Mouse (Mus musculus) embryonic facial prominence, embryonic 13.5 days (tissue): Measurements from ENCODE around the gene Nfkb1. TPM values are rescaled to one million over a fixed set of nuclear protein-coding genes. Genes with fewer than 3 reads are reported as not detected.

Experiments used
- ATAC-seq: fragments of 200-750 bp; cut with Nextera tagmentation; 2 replicates; pipeline ENCODE4 v1.8.0; 2017; ENCODE audit warnings: low read depth; ENCODE audit not compliant: insufficient number of reproducible peaks, insufficient read depth, low FRiP score, low TSS enrichment
- H3K27ac ChIP-seq: fragments of 300-500 bp; sonication (generic); 2 replicates; pipeline ENCODE4 v1.5.1; 2015; ENCODE audit warnings: moderate library complexity, mild to moderate bottlenecking, inconsistent platforms
- H3K27me3 ChIP-seq: fragments of 300-500 bp; sonication (generic); 2 replicates; pipeline ENCODE4 v1.6.1; 2015; ENCODE audit warnings: mild to moderate bottlenecking, inconsistent platforms
- H3K36me3 ChIP-seq: fragments of 300-500 bp; sonication (generic); 2 replicates; pipeline ENCODE4 v1.6.1; 2015; ENCODE audit warnings: mild to moderate bottlenecking, inconsistent platforms
- H3K4me1 ChIP-seq: fragments of 300-500 bp; sonication (generic); 2 replicates; pipeline ENCODE4 v1.6.1; 2015; ENCODE audit warnings: inconsistent platforms
- H3K4me2 ChIP-seq: fragments of 300-500 bp; sonication (generic); 2 replicates; pipeline ENCODE4 v1.6.1; 2015; ENCODE audit warnings: moderate library complexity, mild to moderate bottlenecking, inconsistent platforms
- H3K4me3 ChIP-seq: fragments of 300-500 bp; sonication (generic); 2 replicates; pipeline ENCODE4 v1.5.1; 2015; ENCODE audit warnings: mild to moderate bottlenecking, inconsistent platforms
- H3K9ac ChIP-seq: fragments of 300-500 bp; sonication (generic); 2 replicates; pipeline ENCODE4 v1.6.1; 2015; ENCODE audit warnings: mild to moderate bottlenecking, inconsistent platforms
- H3K9me3 ChIP-seq: fragments of 300-500 bp; sonication (generic); 2 replicates; pipeline ENCODE4 v1.6.1; 2016; ENCODE audit warnings: inconsistent platforms
- WGBS: fragments of 180-500 bp; shearing (Covaris S2); methylation state at CpG from one replicate; pipeline ENCODE4 v1.1.7; 2015; ENCODE audit warnings: mixed read lengths; 5-methylcytosine and 5-hydroxymethylcytosine counted together
- polyA plus RNA-seq: library from polyadenylated mRNA; unstranded; fragments of >200 nt; fragmentation: Nextera tagmentation; extraction: Ambion mirVana; gene quantifications from 2 replicates; pipeline ENCODE4 v1.2.1, GENCODE M21; 2015

The Nfkb1 gene
- polyA plus RNA-seq, result 20.4 and 25.2 TPM in 2 replicates

DNA sequence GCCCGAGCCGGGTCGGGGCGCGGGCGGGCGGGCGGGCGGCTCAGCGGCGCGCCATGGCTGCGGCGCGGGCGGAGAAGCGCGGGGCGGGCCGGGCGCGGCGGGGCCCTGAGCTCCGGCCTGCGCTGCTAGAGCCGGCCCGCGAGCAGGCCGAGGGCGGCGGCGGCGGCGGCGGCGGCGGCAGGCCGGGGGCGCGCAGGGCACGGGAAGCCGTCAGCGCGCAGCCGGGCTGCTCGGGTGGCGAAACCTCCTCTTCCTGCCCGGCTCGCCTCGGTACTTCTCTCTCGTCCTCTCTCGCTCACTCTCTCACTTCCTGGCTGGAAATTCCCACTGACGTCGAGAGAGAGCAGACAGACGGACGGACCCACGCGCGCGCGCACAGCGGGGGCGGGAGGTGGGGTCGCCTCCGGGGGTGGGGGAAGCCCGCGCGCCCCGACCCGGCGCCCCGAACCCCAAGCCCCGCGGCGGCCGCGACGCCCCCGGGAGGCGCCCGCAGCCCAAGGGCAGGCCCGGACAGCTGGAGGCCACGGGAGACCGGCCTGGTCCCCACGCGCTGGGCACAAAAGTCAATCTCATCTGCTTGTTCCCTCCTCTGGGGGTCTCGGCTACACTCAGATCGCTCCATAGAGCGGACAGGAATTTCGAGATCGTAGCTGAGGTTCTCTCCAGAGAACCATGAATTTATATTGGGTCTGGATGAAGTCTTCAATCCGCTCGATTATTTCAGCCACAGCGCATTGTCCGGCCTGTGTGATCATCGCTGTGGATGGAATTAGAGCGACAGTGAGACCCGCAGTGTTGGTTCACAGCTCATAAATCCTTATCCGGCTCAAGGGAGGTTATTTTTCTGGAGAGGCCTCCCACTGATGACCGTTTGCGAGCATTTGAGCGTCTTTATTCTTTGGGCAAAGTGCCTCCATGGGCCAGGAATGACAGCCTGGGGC, at the start of gene Nfkb1:
TSS of gene Nfkb1 (minus strand) at position 357 of the 941 bp plus-strand sequence.
- WGBS, result under 1% methylated on average over 95 of the region's 102 CpGs
- Histone ChIP-seq H3K4me1 (peaks cover 36% of the 10 kb centered on the region), H3K36me3 (peaks cover 6% of the 10 kb centered on the region; the same call in 1 of the 2 replicates), H3K9ac (peak within 1 kb of the TSS; percentile 98), H3K4me2 (peak within 1 kb of the TSS; percentile 69), H3K4me3 (peak within 1 kb of the TSS; percentile 86), H3K27ac (peak within 1 kb of the TSS; percentile 94), H3K9me3 (no peaks in the 10 kb centered on the region), H3K27me3 (0 out of 2 replicates have a peak, but pooled peaks cover 6% of the 10 kb centered on the region)
- ATAC-seq, result peak; percentile 79

DNA sequence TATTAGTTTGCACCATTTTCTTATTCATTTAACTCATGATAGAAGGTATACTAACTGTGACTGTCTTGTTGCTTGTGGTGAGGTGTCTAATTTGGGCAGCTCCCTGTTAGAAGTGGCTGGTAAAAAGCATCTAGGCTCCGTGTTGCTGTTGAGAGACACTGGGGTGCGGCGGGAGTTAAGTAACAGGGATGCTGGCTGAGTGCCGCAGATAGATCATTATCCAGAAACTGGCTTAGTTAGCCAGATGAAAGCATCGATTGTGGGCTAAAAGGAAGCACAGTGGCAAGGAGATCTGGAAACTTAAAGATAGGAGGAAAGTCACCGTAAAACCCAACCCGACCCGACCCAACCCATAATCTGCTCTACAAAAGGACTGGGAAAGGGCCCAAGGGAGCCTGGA, 49.4 kb upstream of the Nfkb1 start:
- Histone ChIP-seq H3K27me3 (no peaks in the 10 kb centered on the region), H3K4me3 (no peak overlapping the region), H3K4me1 (peaks cover 5% of the 10 kb centered on the region; the same call in 1 of the 2 replicates), H3K4me2 (no peak overlapping the region), H3K36me3 (no peaks in the 10 kb centered on the region), H3K9me3 (no peaks in the 10 kb centered on the region), H3K27ac (no peak overlapping the region), H3K9ac (no peak overlapping the region)
- no peak for ATAC-seq
- 77% methylated on average over 8 of the region's 8 CpGs for WGBS

DNA sequence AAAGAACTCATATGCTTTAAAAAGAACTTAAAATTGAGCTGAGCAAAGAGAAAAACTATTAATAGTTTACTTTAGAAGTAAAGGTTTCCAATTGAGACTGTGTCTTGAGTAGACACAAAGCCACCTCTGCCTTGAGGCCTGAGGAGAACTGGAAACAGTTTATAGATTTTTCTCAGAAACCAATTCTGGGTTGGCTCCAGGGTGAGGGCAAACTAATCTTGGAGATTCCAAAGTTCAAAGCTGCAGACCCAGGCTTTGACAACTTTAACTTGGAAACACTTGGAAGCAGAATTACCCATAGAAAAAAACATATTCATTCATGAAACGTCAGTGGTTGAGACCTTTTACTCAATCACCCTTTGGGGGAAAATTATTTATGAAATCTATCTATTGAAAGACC, 43.4 kb upstream of the Nfkb1 start:
- WGBS, result 50% methylated on average over 1 of the region's 1 CpGs
- H3K4me2 ChIP-seq, result no peak overlapping the region
- no peak for ATAC-seq
- H3K4me1 ChIP-seq, result peaks cover 9% of the 10 kb centered on the region; the same call in 1 of the 2 replicates
- H3K9ac ChIP-seq, result no peak overlapping the region
- no peak overlapping the region for H3K27ac ChIP-seq
- H3K36me3 ChIP-seq, result no peaks in the 10 kb centered on the region
- H3K9me3 ChIP-seq, result no peaks in the 10 kb centered on the region
- H3K4me3 ChIP-seq, result no peak overlapping the region
- H3K27me3 ChIP-seq, result no peaks in the 10 kb centered on the region

- Histone ChIP-seq H3K27me3 (no peaks in the 10 kb centered on the region), H3K9me3 (no peaks in the 10 kb centered on the region), H3K4me3 (no peak overlapping the region), H3K4me1 (0 out of 2 replicates have a peak, but pooled peaks cover 4% of the 10 kb centered on the region), H3K27ac (no peak overlapping the region), H3K9ac (no peak overlapping the region), H3K36me3 (no peaks in the 10 kb centered on the region), H3K4me2 (no peak overlapping the region)
- no peak for ATAC-seq
- WGBS, result 83% methylated on average over 10 of the region's 10 CpGs
These were observed 41.5 kb upstream of the Nfkb1 start for GRCm38 (mm10) chr3:135732747-135733445.

DNA sequence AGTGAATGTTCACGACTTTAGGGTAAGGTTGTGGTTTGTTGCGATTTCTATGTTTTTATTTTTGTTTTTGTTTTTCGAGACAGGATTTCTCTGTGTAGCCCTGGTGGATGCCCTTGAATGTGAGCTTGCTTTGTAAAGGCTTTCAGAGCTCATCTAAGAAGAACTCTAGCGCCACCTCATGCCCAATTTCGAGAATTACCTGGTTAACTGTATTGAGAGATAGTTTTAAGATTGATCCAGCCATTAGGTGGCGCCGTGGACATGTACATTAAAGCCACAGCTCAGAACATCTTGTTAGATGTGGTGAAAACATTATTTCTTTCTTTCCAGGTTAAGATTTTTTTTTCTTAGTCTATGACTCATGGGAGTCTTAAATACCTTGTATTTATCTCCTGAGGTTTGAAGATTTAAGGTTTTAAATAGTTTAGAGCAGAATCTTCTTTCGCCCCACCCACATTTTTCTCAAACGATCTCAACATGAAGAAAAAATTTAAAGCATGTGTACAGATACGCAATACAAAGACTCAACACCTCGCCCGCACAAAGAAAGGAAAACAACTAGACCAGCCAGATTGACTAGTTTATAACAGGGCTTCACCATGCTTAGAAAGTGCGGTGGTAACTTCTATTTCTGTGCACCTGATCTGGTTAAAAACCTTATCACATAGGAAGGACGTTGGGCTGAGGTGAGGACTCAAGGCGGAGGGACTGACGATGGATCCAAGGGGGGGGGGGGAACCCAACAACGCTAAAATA, 40.1 kb upstream of the Nfkb1 start:
- H3K27me3 ChIP-seq, result no peaks in the 10 kb centered on the region
- no peaks in the 10 kb centered on the region for H3K9me3 ChIP-seq
- ATAC-seq, result peak; percentile 56
- H3K4me3 ChIP-seq, result no peak overlapping the region
- 26% methylated on average over 17 of the region's 17 CpGs for WGBS
- H3K36me3 ChIP-seq, result no peaks in the 10 kb centered on the region
- H3K9ac ChIP-seq, result no peak overlapping the region
- no peak overlapping the region for H3K27ac ChIP-seq
- peak overlapping the region; percentile 27 for H3K4me2 ChIP-seq
- 0 out of 2 replicates have a peak, but pooled peaks cover 4% of the 10 kb centered on the region for H3K4me1 ChIP-seq

- no peak for ATAC-seq
- H3K4me2 ChIP-seq, result no peak overlapping the region
These were observed 39.4 kb upstream of the Nfkb1 start for GRCm38 (mm10) chr3:135730790-135731189.

DNA sequence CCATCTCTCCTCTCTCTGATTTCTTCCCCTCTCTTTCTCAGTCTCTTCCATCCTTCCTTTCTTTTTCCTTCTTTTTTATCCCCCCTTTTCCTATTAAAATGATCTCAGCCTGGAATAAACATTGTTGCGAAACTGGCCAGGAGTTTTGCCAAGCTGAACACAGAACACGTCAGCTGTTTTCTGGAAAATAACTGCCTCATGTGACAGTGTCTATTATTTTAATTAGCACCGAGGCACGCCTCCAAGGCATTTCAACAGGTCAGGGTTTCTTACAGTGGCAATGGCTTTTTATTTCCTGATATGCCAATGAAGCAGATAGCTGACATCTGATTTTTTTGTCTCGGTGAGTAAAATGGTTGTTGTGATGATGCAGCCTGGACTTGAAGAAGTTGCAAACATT, 38.2 kb upstream of the Nfkb1 start:
- no peak overlapping the region for H3K9ac ChIP-seq
- no peaks in the 10 kb centered on the region for H3K36me3 ChIP-seq
- no peak for ATAC-seq
- H3K27me3 ChIP-seq, result no peaks in the 10 kb centered on the region
- H3K9me3 ChIP-seq, result no peaks in the 10 kb centered on the region
- H3K4me3 ChIP-seq, result no peak overlapping the region
- no peak overlapping the region for H3K4me2 ChIP-seq
- no peak overlapping the region for H3K27ac ChIP-seq
- 62% methylated on average over 5 of the region's 5 CpGs for WGBS
- H3K4me1 ChIP-seq, result 0 out of 2 replicates have a peak, but pooled peaks cover 4% of the 10 kb centered on the region

More at GRCm38 (mm10) chr3:135730790-135731189, 39.4 kb upstream of the Nfkb1 start:
- H3K4me1 ChIP-seq, result 0 out of 2 replicates have a peak, but pooled peaks cover 4% of the 10 kb centered on the region
- H3K27ac ChIP-seq, result no peak overlapping the region
- H3K4me3 ChIP-seq, result no peak overlapping the region
- no peaks in the 10 kb centered on the region for H3K27me3 ChIP-seq
- H3K9ac ChIP-seq, result no peak overlapping the region
- 52% methylated on average over 9 of the region's 9 CpGs for WGBS
- no peaks in the 10 kb centered on the region for H3K9me3 ChIP-seq
- no peaks in the 10 kb centered on the region for H3K36me3 ChIP-seq

GRCm38 (mm10) chr3:135728900-135729299, 37.6 kb upstream of the Nfkb1 start:
- 67% methylated on average over 6 of the region's 6 CpGs for WGBS
- ATAC-seq, result no peak
- H3K4me2 ChIP-seq, result no peak overlapping the region
- no peak overlapping the region for H3K27ac ChIP-seq
- H3K36me3 ChIP-seq, result no peaks in the 10 kb centered on the region
- no peak overlapping the region for H3K9ac ChIP-seq
- H3K4me1 ChIP-seq, result 0 out of 2 replicates have a peak, but pooled peaks cover 4% of the 10 kb centered on the region
- H3K4me3 ChIP-seq, result no peak overlapping the region
- no peaks in the 10 kb centered on the region for H3K27me3 ChIP-seq
- H3K9me3 ChIP-seq, result no peaks in the 10 kb centered on the region

DNA sequence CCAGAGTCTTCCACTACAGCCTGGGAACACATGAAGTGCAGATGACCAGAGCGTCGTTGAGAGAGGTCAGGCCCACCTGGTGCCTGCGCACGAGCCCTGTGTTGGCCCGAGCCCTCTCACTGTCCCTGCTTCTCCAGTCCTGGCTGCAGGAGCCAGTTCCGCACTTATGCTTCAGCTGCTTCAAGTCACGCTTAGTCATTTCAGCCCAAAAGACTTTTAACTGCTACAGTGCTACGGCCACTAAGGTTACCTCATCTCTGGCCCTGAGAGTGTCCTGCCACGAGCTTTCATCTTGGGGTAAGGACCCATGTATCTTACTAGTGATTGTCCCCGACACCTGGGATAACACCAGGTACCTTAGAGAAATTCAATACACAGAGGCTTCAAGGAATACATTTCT, 36.0 kb upstream of the Nfkb1 start:
- WGBS, result 86% methylated on average over 10 of the region's 10 CpGs
- Histone ChIP-seq H3K27me3 (no peaks in the 10 kb centered on the region), H3K9ac (no peak overlapping the region), H3K9me3 (no peaks in the 10 kb centered on the region), H3K4me3 (no peak overlapping the region), H3K36me3 (no peaks in the 10 kb centered on the region), H3K4me1 (0 out of 2 replicates have a peak, but pooled peaks cover 4% of the 10 kb centered on the region), H3K4me2 (no peak overlapping the region), H3K27ac (no peak overlapping the region)
- no peak for ATAC-seq

DNA sequence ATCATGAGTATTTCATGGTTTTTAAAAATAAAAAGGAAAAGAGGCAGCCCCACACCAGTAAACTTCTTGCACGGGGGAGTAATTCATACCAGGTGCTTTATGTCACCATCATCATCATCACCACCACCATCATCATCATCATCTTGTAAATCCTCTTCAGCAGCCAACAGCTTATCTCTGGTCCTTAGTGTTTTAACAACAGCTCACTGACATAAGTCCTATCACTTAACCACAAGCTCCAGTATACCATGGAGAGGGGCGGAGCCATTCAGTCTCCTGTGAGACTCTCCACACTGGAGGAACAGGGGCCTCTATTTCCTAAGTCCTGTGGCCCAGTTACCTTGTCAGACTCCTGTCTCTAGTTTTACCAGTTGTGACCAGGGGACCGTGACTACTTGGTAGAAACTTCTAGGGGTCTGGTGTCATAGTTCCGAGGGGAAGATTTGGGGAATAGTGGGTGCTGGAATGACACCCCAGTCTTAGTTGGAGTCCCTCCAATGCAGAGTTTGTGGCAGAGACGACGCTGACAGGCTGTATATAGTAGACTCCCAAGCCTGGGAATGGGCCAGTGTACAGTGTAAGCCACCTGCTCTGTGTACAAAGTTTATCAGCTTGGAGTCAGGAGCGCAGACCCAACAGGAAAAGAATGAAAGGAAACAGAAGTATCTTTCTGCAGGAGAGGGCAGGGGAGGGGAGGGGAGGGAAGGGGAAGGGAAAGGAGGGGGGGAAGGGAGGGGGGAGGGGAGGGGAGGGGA, 35.4 kb upstream of the Nfkb1 start:
- no peak overlapping the region for H3K27ac ChIP-seq
- ATAC-seq, result no peak
- WGBS, result 76% methylated on average over 7 of the region's 7 CpGs

More for the DNA sequence above, 35.4 kb upstream of the Nfkb1 start:
- H3K36me3 ChIP-seq, result no peaks in the 10 kb centered on the region
- H3K4me2 ChIP-seq, result no peak overlapping the region
- no peaks in the 10 kb centered on the region for H3K9me3 ChIP-seq
- no peak overlapping the region for H3K4me3 ChIP-seq
- no peak overlapping the region for H3K9ac ChIP-seq
- H3K27me3 ChIP-seq, result no peaks in the 10 kb centered on the region
- H3K4me1 ChIP-seq, result 0 out of 2 replicates have a peak, but pooled peaks cover 4% of the 10 kb centered on the region
